Mouse (Mus musculus): ENCODE results near the gene Irx4.

GRCm38 (mm10) chr13:73258415-73258814 is 1.9 kb upstream of the Irx4 start:
- TF ChIP-seq CTCF (IDR thresholded peaks at IDR 0.05; ENCODE audit: low read depth, low read length) (no peak), TAL1 (conservative IDR thresholded peaks at IDR 0.05; ENCODE audit: low read depth, low read length) (no peak), GATA1 (IDR thresholded peaks at IDR 0.05; ENCODE audit: borderline replicate concordance, low read length) (no peak), POLR2AphosphoS5 (IDR thresholded peaks at IDR 0.05; ENCODE audit: insufficient replicate concordance, low read depth, low read length) (no peak)

Data from G1E (cell line).